Mouse (Mus musculus): ENCODE results near the gene Pbrm1. TPM values are rescaled to one million over a fixed set of nuclear protein-coding genes. Genes with fewer than 3 reads are reported as not detected.
A peak's percentile ranks its signal among the peaks of the same experiment; 100 is the strongest.

Pbrm1 gene
- polyA plus RNA-seq, 1 experiment: 6.8 TPM

GRCm38 (mm10) chr14:31004527-31004926, 14.4 kb upstream of the Pbrm1 start:
- H3K36me3 ChIP-seq (ENCODE audit: control insufficient read depth, insufficient read depth, low read length): peaks cover 6% of the 10 kb centered on the region; the same call in 1 of the 2 replicates
- no peak overlapping the region for H3K27ac ChIP-seq (ENCODE audit: insufficient read depth, low read depth, low read length)
- TF ChIP-seq CTCF (IDR thresholded peaks at IDR 0.05; ENCODE audit: extremely low read depth, insufficient read length, insufficient replicate concordance, low read depth, low read length): no peak
- H3K4me3 ChIP-seq (ENCODE audit: low read depth, low read length): no peak overlapping the region
- H3K4me1 ChIP-seq (ENCODE audit: control insufficient read depth, insufficient read depth, insufficient read length, low read length): no peaks in the 10 kb centered on the region
- H3K27me3 ChIP-seq (ENCODE audit: control insufficient read depth, insufficient read depth, low read length): no peaks in the 10 kb centered on the region
- 52% methylated on average over 2 of the region's 2 CpGs for WGBS

GRCm38 (mm10) chr14:31006779-31007178, 12.2 kb upstream of the Pbrm1 start:
- 75% methylated on average over 5 of the region's 5 CpGs for WGBS
- TF ChIP-seq POLR2A (IDR thresholded peaks at IDR 0.05; ENCODE audit: low read depth, low read length) (no peak), CTCF (IDR thresholded peaks at IDR 0.05; ENCODE audit: extremely low read depth, insufficient read length, insufficient replicate concordance, low read depth, low read length) (no peak)
- H3K4me1 ChIP-seq (ENCODE audit: control insufficient read depth, insufficient read depth, insufficient read length, low read length): no peaks in the 10 kb centered on the region
- H3K4me3 ChIP-seq (ENCODE audit: low read depth, low read length): no peak overlapping the region
- H3K27me3 ChIP-seq (ENCODE audit: control insufficient read depth, insufficient read depth, low read length): no peaks in the 10 kb centered on the region
- H3K27ac ChIP-seq (ENCODE audit: insufficient read depth, low read depth, low read length): no peak overlapping the region
- peaks cover 15% of the 10 kb centered on the region for H3K36me3 ChIP-seq (ENCODE audit: control insufficient read depth, insufficient read depth, low read length)

GRCm38 (mm10) chr14:31011588-31011987, 7.3 kb upstream of the Pbrm1 start:
- 89% methylated on average over 3 of the region's 3 CpGs for WGBS
- H3K36me3 ChIP-seq (ENCODE audit: control insufficient read depth, insufficient read depth, low read length): peaks cover 51% of the 10 kb centered on the region

GRCm38 (mm10) chr14:31013928-31014327, 5.0 kb upstream of the Pbrm1 start:
- Histone ChIP-seq H3K4me3 (ENCODE audit: low read depth, low read length) (no peak overlapping the region), H3K27me3 (ENCODE audit: control insufficient read depth, insufficient read depth, low read length) (no peaks in the 10 kb centered on the region), H3K27ac (ENCODE audit: insufficient read depth, low read depth, low read length) (no peak overlapping the region), H3K4me1 (ENCODE audit: control insufficient read depth, insufficient read depth, insufficient read length, low read length) (no peaks in the 10 kb centered on the region), H3K36me3 (ENCODE audit: control insufficient read depth, insufficient read depth, low read length) (peaks cover 49% of the 10 kb centered on the region)
- 93% methylated on average over 2 of the region's 2 CpGs for WGBS
- no peak for TF ChIP-seq POLR2A (IDR thresholded peaks at IDR 0.05; ENCODE audit: low read depth, low read length)
- TF ChIP-seq CTCF (IDR thresholded peaks at IDR 0.05; ENCODE audit: extremely low read depth, insufficient read length, insufficient replicate concordance, low read depth, low read length): no peak

More at GRCm38 (mm10) chr14:31011588-31011987, 7.3 kb upstream of the Pbrm1 start:
- Histone ChIP-seq H3K4me1 (ENCODE audit: control insufficient read depth, insufficient read depth, insufficient read length, low read length) (no peaks in the 10 kb centered on the region), H3K27me3 (ENCODE audit: control insufficient read depth, insufficient read depth, low read length) (no peaks in the 10 kb centered on the region), H3K27ac (ENCODE audit: insufficient read depth, low read depth, low read length) (no peak overlapping the region), H3K4me3 (ENCODE audit: low read depth, low read length) (no peak overlapping the region)
- no peak for TF ChIP-seq CTCF (IDR thresholded peaks at IDR 0.05; ENCODE audit: extremely low read depth, insufficient read length, insufficient replicate concordance, low read depth, low read length)
- no peak for TF ChIP-seq POLR2A (IDR thresholded peaks at IDR 0.05; ENCODE audit: low read depth, low read length)

- 48% methylated on average over 1 of the region's 1 CpGs for WGBS
- peaks cover 40% of the 10 kb centered on the region for H3K36me3 ChIP-seq (ENCODE audit: control insufficient read depth, insufficient read depth, low read length)
These were observed 2.9 kb upstream of the Pbrm1 start for GRCm38 (mm10) chr14:31016063-31016462.

GRCm38 (mm10) chr14:31017854-31018253, 1.1 kb upstream of the Pbrm1 start:
- WGBS: 1% methylated on average over 2 of the region's 2 CpGs
- H3K4me1 ChIP-seq (ENCODE audit: control insufficient read depth, insufficient read depth, insufficient read length, low read length): 0 out of 2 replicates have a peak, but pooled peaks cover 4% of the 10 kb centered on the region
- H3K27ac ChIP-seq (ENCODE audit: insufficient read depth, low read depth, low read length): no peak overlapping the region
- H3K27me3 ChIP-seq (ENCODE audit: control insufficient read depth, insufficient read depth, low read length): no peaks in the 10 kb centered on the region
- H3K36me3 ChIP-seq (ENCODE audit: control insufficient read depth, insufficient read depth, low read length): peaks cover 34% of the 10 kb centered on the region
- H3K4me3 ChIP-seq (ENCODE audit: low read depth, low read length): peak overlapping the region; percentile 100; the same call in 1 of the 2 replicates
- TF ChIP-seq POLR2A (IDR thresholded peaks at IDR 0.05; ENCODE audit: low read depth, low read length): no peak
- TF ChIP-seq CTCF (IDR thresholded peaks at IDR 0.05; ENCODE audit: extremely low read depth, insufficient read length, insufficient replicate concordance, low read depth, low read length): no peak

More at GRCm38 (mm10) chr14:31016063-31016462, 2.9 kb upstream of the Pbrm1 start:
- Histone ChIP-seq H3K4me1 (ENCODE audit: control insufficient read depth, insufficient read depth, insufficient read length, low read length) (0 out of 2 replicates have a peak, but pooled peaks cover 2% of the 10 kb centered on the region), H3K4me3 (ENCODE audit: low read depth, low read length) (no peak overlapping the region), H3K27ac (ENCODE audit: insufficient read depth, low read depth, low read length) (no peak overlapping the region), H3K27me3 (ENCODE audit: control insufficient read depth, insufficient read depth, low read length) (no peaks in the 10 kb centered on the region)
- TF ChIP-seq POLR2A (IDR thresholded peaks at IDR 0.05; ENCODE audit: low read depth, low read length): no peak
- no peak for TF ChIP-seq CTCF (IDR thresholded peaks at IDR 0.05; ENCODE audit: extremely low read depth, insufficient read length, insufficient replicate concordance, low read depth, low read length)

GRCm38 (mm10) chr14:31019331-31020205, 630 bp downstream of the Pbrm1 start:
- 3% methylated on average over 31 of the region's 56 CpGs for WGBS
- Histone ChIP-seq H3K4me3 (ENCODE audit: low read depth, low read length) (peak overlapping the region; percentile 100), H3K36me3 (ENCODE audit: control insufficient read depth, insufficient read depth, low read length) (peaks cover 25% of the 10 kb centered on the region), H3K27ac (ENCODE audit: insufficient read depth, low read depth, low read length) (peak overlapping the region; percentile 65), H3K4me1 (ENCODE audit: control insufficient read depth, insufficient read depth, insufficient read length, low read length) (0 out of 2 replicates have a peak, but pooled peaks cover 4% of the 10 kb centered on the region), H3K27me3 (ENCODE audit: control insufficient read depth, insufficient read depth, low read length) (no peaks in the 10 kb centered on the region)
- TF ChIP-seq POLR2A (IDR thresholded peaks at IDR 0.05; ENCODE audit: low read depth, low read length) (no peak), CTCF (IDR thresholded peaks at IDR 0.05; ENCODE audit: extremely low read depth, insufficient read length, insufficient replicate concordance, low read depth, low read length) (no peak)

All from small intestine, adult 2 months (tissue).